Mouse (Mus musculus): ENCODE data around the gene Rpia.

DNA sequence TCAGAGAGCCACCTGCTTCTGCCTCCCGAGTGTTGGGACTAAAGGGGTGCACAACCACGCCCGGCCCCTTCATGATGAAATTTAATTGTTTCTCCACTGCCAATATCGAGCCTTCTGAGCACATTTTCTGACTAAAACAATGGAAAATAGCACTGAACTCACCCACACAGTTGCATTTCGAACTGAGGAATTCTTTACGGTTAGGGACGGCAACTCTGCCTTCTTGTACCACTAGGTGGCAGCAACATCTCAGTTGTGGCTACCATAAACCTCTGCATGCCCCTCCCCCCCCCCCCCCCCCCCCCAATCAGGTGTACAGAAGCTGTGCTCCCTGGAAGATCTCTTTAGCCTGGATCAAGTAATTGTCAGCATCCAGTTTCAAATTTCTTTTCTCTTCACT is 13.2 kb upstream of the Rpia start:
- TF ChIP-seq CTCF (conservative IDR thresholded peaks at IDR 0.05; ENCODE audit: low read length) = peak; percentile 40
- TF ChIP-seq NANOG (IDR thresholded peaks at IDR 0.05; ENCODE audit: borderline replicate concordance, low read length) = no peak
- no peak for TF ChIP-seq POU5F1 (IDR thresholded peaks at IDR 0.05; ENCODE audit: borderline replicate concordance, low read length)
